Mouse (Mus musculus) G1E (cell line): ENCODE data around the gene Mien1. TPM values are rescaled to one million over a fixed set of nuclear protein-coding genes. Genes with fewer than 3 reads are reported as not detected.

Experiments
- ATAC-seq: 2 replicates; pipeline ENCODE4 v1.8.0; 2016; ENCODE audit warnings: mild to moderate bottlenecking; ENCODE audit not compliant: insufficient number of reproducible peaks, poor library complexity, low FRiP score, severe bottlenecking; ENCODE audit errors: extremely low read depth
- DNase-seq: peaks from one replicate; pipeline ENCODE4 v3.0.0; 2012; ENCODE audit warnings: low spot score
- H3K27me3 ChIP-seq: 2 replicates; pipeline ENCODE4 v1.6.1; 2012; ENCODE audit warnings: mild to moderate bottlenecking, low read length, inconsistent platforms; ENCODE audit not compliant: insufficient read depth
- H3K36me3 ChIP-seq: replicated peaks from 2 replicates; pipeline ENCODE3; 2012; ENCODE audit warnings: mild to moderate bottlenecking, inconsistent platforms
- H3K4me1 ChIP-seq: 2 replicates; pipeline ENCODE4 v1.6.1; 2012; ENCODE audit warnings: low read depth, low read length, inconsistent platforms, mixed read lengths; ENCODE audit not compliant: insufficient read depth
- H3K4me3 ChIP-seq: 2 replicates; pipeline ENCODE4 v1.5.1; 2012; ENCODE audit warnings: low read depth, mild to moderate bottlenecking, inconsistent platforms, low read length, moderate library complexity, mixed read lengths
- H3K9me3 ChIP-seq: replicated peaks from 2 replicates; pipeline ENCODE4 v1.6.1; 2012; ENCODE audit warnings: inconsistent platforms
- CTCF ChIP-seq: IDR thresholded peaks from 2 replicates; pipeline ENCODE4 v1.5.1; 2012; ENCODE audit warnings: low read depth, low read length, inconsistent platforms, mixed read lengths
- GATA1 ChIP-seq: IDR thresholded peaks from 2 replicates; pipeline ENCODE4 v1.6.1; 2012; ENCODE audit warnings: borderline replicate concordance, low read length, inconsistent platforms, mixed read lengths
- GATA2 ChIP-seq: IDR thresholded peaks from 2 replicates; pipeline ENCODE4 v1.6.1; 2012; ENCODE audit warnings: low read depth, low read length, inconsistent platforms, borderline replicate concordance
- POLR2AphosphoS5 ChIP-seq: IDR thresholded peaks from 2 replicates; pipeline ENCODE4 v1.6.1; 2012; ENCODE audit warnings: low read depth, low read length, inconsistent platforms; ENCODE audit not compliant: insufficient replicate concordance
- TAL1 ChIP-seq: conservative IDR thresholded peaks from 2 replicates; pipeline ENCODE4 v1.6.1; 2012; ENCODE audit warnings: low read depth, low read length, inconsistent platforms, mixed read lengths
- polyA plus RNA-seq: library from polyadenylated mRNA; stranded (reverse); fragments of >175 nt; gene quantifications from 2 replicates; pipeline ENCODE4 v1.2.3, GENCODE M21; 2012
- total RNA-seq, 2 experiments: library from RNA; stranded (forward) in 1 of 2; stranded (reverse) in 1 of 2; fragments of 200-1000 nt in 1 of 2; fragments of >200 nt in 1 of 2; fragmentation: Nextera tagmentation in 1 of 2; gene quantifications; 2 replicates each; pipeline ENCODE4 v1.2.3; 2014 to 2017

The Mien1 gene
- total and polyA plus RNA-seq, 3 experiments: 27.2 to 63.9 (median 45.5) TPM

DNA sequence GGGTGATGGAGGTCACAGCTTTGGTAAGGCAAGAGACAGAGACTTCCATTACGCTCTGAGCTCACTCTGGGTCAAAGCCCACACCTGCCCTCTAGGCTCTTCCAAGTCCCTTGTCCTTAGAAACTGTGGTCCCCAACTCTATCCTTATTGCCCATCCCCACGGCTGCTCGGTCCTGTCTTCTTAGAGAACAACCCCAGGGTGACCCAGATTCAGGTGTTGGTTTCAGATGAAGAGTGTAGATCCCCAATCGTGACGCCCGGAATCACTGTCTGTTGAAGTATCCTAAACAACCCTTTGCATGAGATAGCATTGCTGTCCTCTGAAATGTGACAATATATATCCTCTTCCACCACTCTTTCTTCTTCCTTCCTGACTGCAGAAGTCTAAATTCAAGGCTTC, 23.5 kb upstream of the Mien1 start:
- DNase-seq: no peak
- TF ChIP-seq GATA1: no peak
- no peak for TF ChIP-seq POLR2AphosphoS5
- TF ChIP-seq CTCF: no peak
- no peak for TF ChIP-seq TAL1
- no peak for TF ChIP-seq GATA2
- H3K4me1 ChIP-seq: peaks cover 23% of the 10 kb centered on the region
- no peaks in the 10 kb centered on the region for H3K36me3 ChIP-seq
- H3K9me3 ChIP-seq: no peaks in the 10 kb centered on the region
- H3K27me3 ChIP-seq: peaks cover 35% of the 10 kb centered on the region
- ATAC-seq: no peak
- H3K4me3 ChIP-seq: no peak overlapping the region

DNA sequence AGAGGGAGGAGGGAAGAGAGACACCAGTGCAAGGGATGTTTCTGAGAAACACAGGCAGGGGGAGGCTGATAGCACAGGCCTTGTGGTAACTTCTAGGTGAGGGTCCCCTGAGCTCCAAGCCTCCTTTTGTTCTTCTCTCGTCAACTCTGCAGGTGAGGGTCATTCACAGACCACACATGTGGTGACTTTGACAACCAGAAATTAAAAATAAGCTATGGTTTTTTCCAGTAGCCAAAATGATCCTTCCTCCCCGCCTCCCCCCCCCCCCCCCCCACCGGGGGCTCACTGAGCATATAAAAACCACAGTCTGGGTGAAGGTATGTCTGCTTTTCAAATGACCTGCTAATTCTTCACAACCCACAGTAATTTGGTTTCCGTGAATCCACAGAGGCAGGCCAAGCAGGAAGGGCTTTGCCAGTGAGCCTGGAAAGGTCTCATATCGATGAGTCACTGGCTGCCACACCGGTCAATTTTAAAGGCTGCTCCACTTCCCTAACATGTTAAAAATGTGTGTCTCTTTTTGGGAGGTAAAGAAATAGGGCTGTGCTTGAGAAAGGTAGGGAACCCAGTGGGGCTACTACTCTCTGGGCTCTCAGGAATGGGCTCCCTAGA, 22.4 kb upstream of the Mien1 start:
- no peak overlapping the region for H3K4me3 ChIP-seq
- H3K36me3 ChIP-seq: no peaks in the 10 kb centered on the region
- peaks cover 29% of the 10 kb centered on the region for H3K27me3 ChIP-seq
- H3K4me1 ChIP-seq: peaks cover 30% of the 10 kb centered on the region
- DNase-seq: no peak
- no peaks in the 10 kb centered on the region for H3K9me3 ChIP-seq
- TF ChIP-seq GATA1 (no peak), GATA2 (no peak), TAL1 (no peak), CTCF (no peak), POLR2AphosphoS5 (no peak)
- no peak for ATAC-seq

DNA sequence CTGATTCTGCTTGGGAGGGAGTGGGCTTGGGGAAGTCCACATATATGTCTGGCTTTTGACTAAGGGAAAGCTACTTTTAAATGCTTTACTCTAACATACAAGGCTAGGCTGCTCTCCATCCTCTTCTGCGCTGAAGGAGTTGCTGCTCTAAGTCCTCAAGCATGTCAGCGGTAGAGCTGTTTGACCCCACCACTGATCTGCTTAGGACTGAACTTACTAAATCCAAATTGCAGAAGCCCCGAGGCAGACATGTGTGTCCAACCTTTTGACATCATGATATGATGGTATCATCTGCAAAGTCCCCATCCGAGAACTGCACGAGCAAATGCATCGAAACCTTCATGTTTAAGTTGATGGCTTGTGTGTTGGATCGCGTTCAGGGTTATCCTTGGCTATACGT, 21.1 kb upstream of the Mien1 start:
- Histone ChIP-seq H3K36me3 (no peaks in the 10 kb centered on the region), H3K4me1 (peaks cover 30% of the 10 kb centered on the region), H3K9me3 (no peaks in the 10 kb centered on the region; the same call in 1 of the 2 replicates), H3K27me3 (peaks cover 34% of the 10 kb centered on the region), H3K4me3 (no peak overlapping the region)
- ATAC-seq (no peak), DNase-seq (no peak)
- TF ChIP-seq TAL1: no peak
- TF ChIP-seq POLR2AphosphoS5: no peak
- TF ChIP-seq GATA2: no peak
- TF ChIP-seq CTCF: no peak
- TF ChIP-seq GATA1: no peak

DNA sequence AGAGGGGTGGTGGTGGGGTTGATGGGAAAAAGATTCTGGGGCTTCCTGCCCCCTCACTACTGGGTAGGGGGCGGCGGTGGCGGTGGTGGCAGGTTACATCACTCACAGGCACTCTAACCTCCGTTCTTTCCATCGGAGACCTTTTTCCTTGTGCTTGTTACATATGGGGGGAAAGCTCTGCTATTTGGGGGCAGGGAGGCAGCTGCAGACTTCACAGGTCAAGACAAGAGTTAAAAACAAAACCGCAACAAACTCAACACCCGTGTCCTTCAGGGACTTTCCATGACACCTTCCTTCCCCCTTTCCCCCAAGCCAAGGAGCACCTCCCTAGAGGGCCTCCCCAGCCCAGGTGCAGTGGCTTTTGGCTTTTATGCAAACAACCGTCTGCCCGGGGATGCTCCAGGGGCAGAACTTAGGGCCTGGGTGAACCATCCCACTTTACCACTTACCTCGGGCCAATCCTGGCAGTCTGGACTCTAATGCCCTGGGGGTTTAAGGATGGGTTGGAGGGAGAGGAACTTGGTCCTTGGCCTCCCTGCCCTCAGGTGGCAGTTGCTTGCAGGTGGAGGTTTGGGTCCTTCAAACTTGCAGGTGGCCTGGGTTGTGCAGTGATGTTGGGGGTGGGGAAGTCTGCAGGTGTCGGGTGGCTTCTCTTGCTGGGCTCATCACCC, 20.4 kb upstream of the Mien1 start:
- no peaks in the 10 kb centered on the region for H3K36me3 ChIP-seq
- TF ChIP-seq TAL1 (no peak), GATA2 (no peak), GATA1 (no peak), CTCF (no peak), POLR2AphosphoS5 (no peak)
- H3K27me3 ChIP-seq: peaks cover 40% of the 10 kb centered on the region
- H3K4me3 ChIP-seq: no peak overlapping the region
- peaks cover 30% of the 10 kb centered on the region for H3K4me1 ChIP-seq
- H3K9me3 ChIP-seq: no peaks in the 10 kb centered on the region; the same call in 1 of the 2 replicates
- DNase-seq (no peak), ATAC-seq (no peak)

DNA sequence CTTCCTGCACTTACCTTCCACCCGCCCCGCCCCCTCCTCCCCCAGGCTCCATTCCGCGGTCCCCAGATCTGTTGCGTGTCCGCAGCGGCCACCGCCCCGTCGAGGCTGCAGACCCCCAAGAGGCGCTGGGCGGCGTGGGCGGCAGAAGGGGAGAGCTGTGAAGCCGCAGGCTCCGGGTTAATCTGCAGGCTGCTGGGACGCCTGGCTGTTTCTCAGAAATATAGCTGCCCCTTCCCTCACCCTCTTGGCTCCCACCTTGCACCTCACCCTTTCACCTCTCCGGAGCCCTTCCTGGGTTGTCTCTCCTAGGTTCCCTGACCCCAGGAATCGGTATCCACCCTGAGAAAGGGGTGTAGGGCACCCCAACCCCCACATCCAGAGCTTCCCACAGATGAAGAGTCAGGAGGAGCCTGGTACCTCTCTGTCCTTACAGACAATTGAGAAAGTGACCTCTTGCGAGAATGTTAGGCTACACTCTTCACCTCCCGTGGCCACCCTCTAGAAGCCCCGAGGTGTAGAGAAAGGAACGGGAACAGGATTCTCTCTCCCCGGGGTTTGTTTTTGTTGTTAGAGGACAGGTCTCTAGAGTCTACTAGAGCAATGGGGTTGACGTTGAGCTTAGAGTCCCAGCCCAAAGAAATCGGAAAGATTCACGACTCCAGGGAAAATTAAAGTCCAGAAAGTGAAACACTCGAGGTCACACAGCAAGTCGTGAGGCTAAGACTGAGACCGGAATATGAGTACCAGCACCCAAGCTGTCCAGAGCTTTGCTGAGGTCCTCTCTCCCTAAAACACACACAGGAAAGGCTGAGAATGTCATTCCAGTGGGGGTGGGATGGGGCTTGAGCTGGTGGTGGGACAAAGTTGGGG, 19.6 kb upstream of the Mien1 start:
- peak overlapping the region; percentile 80 for H3K4me3 ChIP-seq
- DNase-seq: no peak
- no peaks in the 10 kb centered on the region; the same call in 1 of the 2 replicates for H3K9me3 ChIP-seq
- no peak for ATAC-seq
- TF ChIP-seq GATA1: no peak
- TF ChIP-seq POLR2AphosphoS5: no peak
- TF ChIP-seq GATA2: no peak
- H3K36me3 ChIP-seq: no peaks in the 10 kb centered on the region
- H3K27me3 ChIP-seq: peaks cover 46% of the 10 kb centered on the region
- H3K4me1 ChIP-seq: peaks cover 26% of the 10 kb centered on the region
